Mouse (Mus musculus) CH12.LX (cell line): Measurements from ENCODE around the gene Wdr78. TPM values are rescaled to one million over a fixed set of nuclear protein-coding genes. Genes with fewer than 3 reads are reported as not detected.

Source experiments
- DNase-seq: peaks from one replicate; pipeline ENCODE4 v3.0.0-alpha.2; 2013; ENCODE audit errors: extremely low read depth
- H3K27ac ChIP-seq: 2 replicates; pipeline ENCODE4 v1.5.1; 2012; ENCODE audit warnings: low read depth, mild to moderate bottlenecking, control low read depth, moderate library complexity; ENCODE audit not compliant: insufficient read depth
- H3K27me3 ChIP-seq: replicated peaks from 2 replicates; pipeline ENCODE3; 2012; ENCODE audit warnings: inconsistent platforms
- H3K36me3 ChIP-seq, 2 experiments: replicated peaks in 1 of 2; 2 replicates each; pipeline versions ENCODE3 to v1.6.1; 2012; ENCODE audit warnings: inconsistent platforms in 1 of 2, low read length in 1 of 2, mild to moderate bottlenecking in 1 of 2, mixed read lengths in 1 of 2, moderate library complexity in 1 of 2; ENCODE audit not compliant: control insufficient read depth in 1 of 2, insufficient read depth in 1 of 2
- H3K4me1 ChIP-seq, 2 experiments: 2 replicates each; pipeline ENCODE4 v1.6.1; 2012; ENCODE audit warnings: inconsistent platforms in 1 of 2, moderate library complexity in 1 of 2; ENCODE audit not compliant: insufficient read depth in 2 of 2, control insufficient read depth in 1 of 2
- H3K4me2 ChIP-seq: 2 replicates; pipeline ENCODE4 v1.6.1; 2012; ENCODE audit warnings: low read depth, mild to moderate bottlenecking, control low read depth; ENCODE audit not compliant: poor library complexity, insufficient read depth, severe bottlenecking
- H3K4me3 ChIP-seq, 3 experiments: fragments of 150-350 bp in 1 of 3; sonication (generic) in 1 of 3; replicated peaks in 1 of 3; 2 replicates each; pipeline versions ENCODE3 to v1.5.1; 2011 to 2012; ENCODE audit warnings: low read depth in 2 of 3, low read length in 2 of 3, mild to moderate bottlenecking in 2 of 3, moderate library complexity in 2 of 3, control low read depth in 1 of 3, improper control_type of control experiment in 1 of 3, inconsistent platforms in 1 of 3, mixed read lengths in 1 of 3; ENCODE audit not compliant: poor library complexity in 1 of 3
- H3K79me2 ChIP-seq: replicated peaks from 2 replicates; pipeline ENCODE4 v1.6.1; 2012; ENCODE audit warnings: mild to moderate bottlenecking, moderate library complexity; ENCODE audit not compliant: control insufficient read depth, poor library complexity, insufficient read depth, severe bottlenecking; ENCODE audit errors: extremely low read depth
- H3K9ac ChIP-seq: 2 replicates; pipeline ENCODE4 v1.6.1; 2012; ENCODE audit warnings: low read depth, mild to moderate bottlenecking, control low read depth, moderate library complexity; ENCODE audit not compliant: insufficient read depth
- H3K9me3 ChIP-seq: replicated peaks from 2 replicates; pipeline ENCODE3; 2012; ENCODE audit warnings: low read length, inconsistent platforms, mixed read lengths
- CHD2 ChIP-seq: IDR thresholded peaks from 2 replicates; pipeline ENCODE4 v1.6.1; 2011; ENCODE audit warnings: low read length, improper control_type of control experiment
- E2F4 ChIP-seq: IDR thresholded peaks from 2 replicates; pipeline ENCODE4 v1.6.1; 2011; ENCODE audit warnings: low read depth, low read length, improper control_type of control experiment; ENCODE audit not compliant: insufficient replicate concordance
- ELF1 ChIP-seq: IDR thresholded peaks from 2 replicates; pipeline ENCODE4 v1.6.1; 2014; ENCODE audit warnings: low read depth, mild to moderate bottlenecking, inconsistent platforms, low read length, improper control_type of control experiment
- IRF4 ChIP-seq: IDR thresholded peaks from 2 replicates; pipeline ENCODE4 v1.6.1; 2014; ENCODE audit warnings: low read depth, mild to moderate bottlenecking, inconsistent platforms, low read length, improper control_type of control experiment
- JUND ChIP-seq: conservative IDR thresholded peaks from 2 replicates; pipeline ENCODE4 v1.6.1; 2011; ENCODE audit warnings: low read depth, low read length, improper control_type of control experiment
- KAT2A ChIP-seq: IDR thresholded peaks from 2 replicates; pipeline ENCODE4 v1.6.1; 2012; ENCODE audit warnings: low read length, improper control_type of control experiment, inconsistent platforms; ENCODE audit not compliant: insufficient replicate concordance
- MAZ ChIP-seq: IDR thresholded peaks from 2 replicates; pipeline ENCODE4 v1.6.1; 2012; ENCODE audit warnings: low read depth, mild to moderate bottlenecking, inconsistent platforms, low read length, improper control_type of control experiment, moderate library complexity
- MEF2A ChIP-seq: IDR thresholded peaks from 2 replicates; pipeline ENCODE4 v1.6.1; 2014; ENCODE audit warnings: low read depth, mild to moderate bottlenecking, inconsistent platforms, low read length, improper control_type of control experiment, borderline replicate concordance
- PAX5 ChIP-seq: IDR thresholded peaks from 2 replicates; pipeline ENCODE4 v1.6.1; 2012; ENCODE audit warnings: low read length, inconsistent platforms, mixed read lengths
- POLR2A ChIP-seq: IDR thresholded peaks from 2 replicates; pipeline ENCODE4 v1.6.1; 2011; ENCODE audit warnings: low read depth, mild to moderate bottlenecking, improper control_type of control experiment, low read length
- POLR2AphosphoS2 ChIP-seq: IDR thresholded peaks from 2 replicates; pipeline ENCODE4 v1.6.1; 2011; ENCODE audit warnings: low read depth, low read length, improper control_type of control experiment
- RAD21 ChIP-seq: IDR thresholded peaks from 2 replicates; pipeline ENCODE4 v1.6.1; 2011; ENCODE audit warnings: low read depth, mild to moderate bottlenecking, low read length, improper control_type of control experiment, moderate library complexity
- USF1 ChIP-seq: IDR thresholded peaks from 2 replicates; pipeline ENCODE4 v1.6.1; 2014; ENCODE audit warnings: low read depth, mild to moderate bottlenecking, inconsistent platforms, low read length, improper control_type of control experiment
- ZKSCAN1 ChIP-seq: IDR thresholded peaks from 2 replicates; pipeline ENCODE4 v1.6.1; 2012; ENCODE audit warnings: low read depth, inconsistent platforms, low read length, improper control_type of control experiment, borderline replicate concordance
- ZMIZ1 ChIP-seq: IDR thresholded peaks from 2 replicates; pipeline ENCODE4 v1.6.1; 2012; ENCODE audit warnings: low read depth, mild to moderate bottlenecking, inconsistent platforms, low read length, improper control_type of control experiment
- dilution Hi-C: fragments of 300-500 bp; cut with MboI; formaldehyde crosslinking; loops from 2 replicates; pipeline ENCODE4 v1.14.3; 2020; ENCODE audit warnings: low sequenced_read_pairs; ENCODE audit not compliant: extremely low pct_unique_long_range_greater_than_20kb, extremely low pct_ligation_motif_present
- in situ Hi-C: fragments of 300-500 bp; cut with MboI; formaldehyde crosslinking; loops from 3 replicates; pipeline ENCODE4 v1.14.3; 2019; ENCODE audit warnings: low sequenced_read_pairs, low pct_ligation_motif_present, low pct_unique_long_range_greater_than_20kb, mixed read lengths
- polyA plus RNA-seq: library from polyadenylated mRNA; unstranded; fragments of >175 nt; gene quantifications from 2 replicates; pipeline ENCODE4 v1.2.1, GENCODE M21; 2012; ENCODE audit warnings: low read depth; ENCODE audit not compliant: insufficient read length
- total RNA-seq, 2 experiments: library from RNA; depleted of rRNA; stranded (reverse); fragments of 300-350 nt in 1 of 2; fragments of >200 nt in 1 of 2; gene quantifications; 2 replicates each; pipeline ENCODE4 v1.2.3; 2012 to 2014

Gene Wdr78
- total and polyA plus RNA-seq, 3 experiments, result 0.29 to 1.1 (median 0.63) TPM

DNA sequence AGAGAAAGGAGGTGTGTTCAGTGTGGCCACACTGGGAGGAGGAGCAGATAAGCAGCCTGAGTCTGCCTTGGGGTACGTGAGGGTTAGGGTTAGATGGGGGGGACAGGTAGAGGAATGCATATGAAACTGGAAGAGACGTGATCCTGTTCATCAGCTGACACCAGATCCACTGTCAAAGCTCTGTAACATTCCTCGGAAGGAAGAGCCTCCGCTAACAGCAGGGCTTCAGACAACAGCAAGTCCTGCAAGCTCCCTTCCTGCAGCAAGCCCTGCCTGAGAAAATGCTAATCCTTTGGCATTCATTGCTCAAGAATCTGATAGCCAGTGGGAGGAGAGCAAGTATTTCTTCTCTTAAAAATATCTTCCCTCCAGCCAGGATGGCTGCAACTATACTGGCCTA, 100.9 kb downstream of the Wdr78 start:
- Histone ChIP-seq H3K4me2 (no peak overlapping the region), H3K27me3 (no peaks in the 10 kb centered on the region), H3K9me3 (no peaks in the 10 kb centered on the region), H3K27ac (no peak overlapping the region), H3K36me3 (no peaks in the 10 kb centered on the region), H3K79me2 (no peaks in the 10 kb centered on the region), H3K9ac (no peak overlapping the region), H3K4me1 (0 out of 4 replicates have a peak, but pooled peaks cover 0 to 4% of the 10 kb centered on the region in 2 experiments), H3K4me3 (no peak overlapping the region)
- dilution Hi-C loops, result no loop called here
- TF ChIP-seq CHD2, result no peak
- TF ChIP-seq USF1, result no peak
- TF ChIP-seq RAD21, result no peak
- TF ChIP-seq MAZ, result no peak
- no peak for TF ChIP-seq ELF1
- TF ChIP-seq KAT2A, result no peak
- no peak for TF ChIP-seq ZMIZ1
- in situ Hi-C loops, result no loop called here
- DNase-seq, result no peak

DNA sequence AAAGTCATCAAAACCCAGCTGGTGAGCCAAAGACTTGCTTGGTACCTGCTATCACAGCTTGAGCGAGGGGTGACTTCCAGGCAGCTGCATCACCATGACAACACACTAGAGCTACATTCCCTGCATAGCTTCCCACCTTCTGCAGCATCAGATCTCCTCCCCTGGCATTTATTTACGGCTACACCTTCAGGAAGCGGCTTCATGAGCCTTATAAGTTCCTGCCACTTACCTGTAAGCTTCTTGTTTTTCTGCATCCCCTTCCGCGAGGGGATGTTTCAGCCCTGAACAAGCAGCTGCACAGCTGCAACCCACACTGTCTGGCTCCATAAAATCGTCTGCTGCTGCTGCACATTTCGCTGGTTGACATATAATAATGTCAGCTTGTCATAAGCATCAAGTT, 102.5 kb downstream of the Wdr78 start:
- Histone ChIP-seq H3K4me1 (0 out of 4 replicates have a peak, but pooled peaks cover 0 to 4% of the 10 kb centered on the region in 2 experiments), H3K9ac (no peak overlapping the region), H3K4me2 (no peak overlapping the region), H3K9me3 (no peaks in the 10 kb centered on the region), H3K4me3 (no peak overlapping the region), H3K27me3 (no peaks in the 10 kb centered on the region), H3K27ac (no peak overlapping the region), H3K79me2 (no peaks in the 10 kb centered on the region), H3K36me3 (no peaks in the 10 kb centered on the region)
- in situ Hi-C loops (no loop called here), dilution Hi-C loops (no loop called here)
- DNase-seq, result no peak
- TF ChIP-seq ZMIZ1 (no peak), POLR2AphosphoS2 (no peak), POLR2A (no peak), KAT2A (no peak), JUND (no peak), MEF2A (no peak), ZKSCAN1 (no peak), E2F4 (no peak), PAX5 (no peak), MAZ (no peak), CHD2 (no peak), IRF4 (no peak)
